Mouse (Mus musculus): Measurements from ENCODE around the gene Hdac2.

DNA sequence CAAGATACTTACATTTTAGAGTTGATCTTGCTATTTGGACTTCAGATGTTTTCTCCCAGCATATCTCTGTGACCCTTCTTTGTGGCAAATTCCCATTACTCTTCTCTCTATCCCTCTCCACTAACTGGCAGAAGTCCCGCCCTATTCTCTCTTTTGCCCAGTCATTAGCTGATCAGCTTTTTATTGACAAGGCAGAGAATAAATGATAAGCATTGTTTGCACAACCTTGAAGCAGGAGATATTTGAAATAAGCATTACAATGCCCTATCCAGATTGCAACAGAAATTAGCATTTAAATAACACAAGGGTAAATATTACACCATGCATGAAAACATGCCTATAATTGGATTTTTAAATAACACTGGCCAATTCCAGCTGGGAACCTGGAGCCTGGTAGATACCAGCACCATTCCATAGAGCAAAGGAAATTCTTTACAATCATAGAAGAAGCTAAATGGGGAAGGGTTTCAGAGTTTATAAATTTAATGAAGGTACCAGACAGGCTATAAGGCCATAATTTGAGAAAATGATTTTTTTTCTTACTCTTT lies 14.7 kb upstream of the Hdac2 start:
- TF ChIP-seq CTCF (IDR thresholded peaks at IDR 0.05; ENCODE audit: low read depth, low read length): no peak
- TF ChIP-seq POLR2A (IDR thresholded peaks at IDR 0.05; ENCODE audit: borderline replicate concordance, low read depth, low read length): no peak
